Mouse (Mus musculus) megakaryocyte, embryonic 14.5 days (primary cell): ENCODE measurements at regions not wholly inside any gene's neighbourhood (a gene's known extent, or its start where the extent isn't known, plus 50 kb on each side); places are given as distances from the start of the nearest gene placed in this dataset.

ENCODE experiments used
- FLI1 ChIP-seq: IDR thresholded peaks from 2 replicates; pipeline ENCODE4 v1.6.1; 2012; ENCODE audit warnings: low read length, inconsistent platforms, mixed read lengths
- GATA1 ChIP-seq: IDR thresholded peaks from 3 replicates; pipeline ENCODE4 v1.6.1; 2012; ENCODE audit warnings: mixed read lengths, low read length, inconsistent platforms, borderline replicate concordance

GRCm38 (mm10) chr3:130887540-130888312, 157.5 kb upstream of the Rpl34 start:
- TF ChIP-seq GATA1 (no peak), FLI1 (no peak)
